Mouse (Mus musculus) liver, embryonic 13.5 days (tissue): ENCODE results near the gene Dcaf15. TPM values are rescaled to one million over a fixed set of nuclear protein-coding genes. Genes with fewer than 3 reads are reported as not detected.

Experiments
- ATAC-seq: fragments of 200-750 bp; cut with Nextera tagmentation; 2 replicates; pipeline ENCODE4 v1.8.0; 2017; ENCODE audit warnings: low read depth, mild to moderate bottlenecking, moderate number of reproducible peaks, moderate library complexity
- DNase-seq: peaks from one replicate; pipeline ENCODE4 v3.0.0; 2022
- H3K27ac ChIP-seq: fragments of 300-500 bp; sonication (generic); 2 replicates; pipeline ENCODE4 v1.5.1; 2015; ENCODE audit warnings: moderate library complexity, mild to moderate bottlenecking, inconsistent platforms
- H3K27me3 ChIP-seq: fragments of 300-500 bp; sonication (generic); 2 replicates; pipeline ENCODE4 v1.6.1; 2015; ENCODE audit warnings: mild to moderate bottlenecking, inconsistent platforms
- H3K36me3 ChIP-seq: fragments of 300-500 bp; sonication (generic); 2 replicates; pipeline ENCODE4 v1.6.1; 2015; ENCODE audit warnings: mild to moderate bottlenecking, inconsistent platforms
- H3K4me1 ChIP-seq: fragments of 300-500 bp; sonication (generic); replicated peaks from 2 replicates; pipeline ENCODE4 v1.6.1; 2015; ENCODE audit warnings: inconsistent platforms
- H3K4me2 ChIP-seq: fragments of 300-500 bp; sonication (generic); 2 replicates; pipeline ENCODE4 v1.6.1; 2015; ENCODE audit warnings: inconsistent platforms, mild to moderate bottlenecking, moderate library complexity
- H3K4me3 ChIP-seq: fragments of 300-500 bp; sonication (generic); replicated peaks from 2 replicates; pipeline ENCODE4 v1.5.1; 2015; ENCODE audit warnings: mild to moderate bottlenecking, inconsistent platforms
- H3K9ac ChIP-seq: fragments of 300-500 bp; sonication (generic); 2 replicates; pipeline ENCODE4 v1.6.1; 2015; ENCODE audit warnings: mild to moderate bottlenecking, inconsistent platforms
- H3K9me3 ChIP-seq: fragments of 300-500 bp; sonication (generic); replicated peaks from 2 replicates; pipeline ENCODE4 v1.6.1; 2016; ENCODE audit warnings: inconsistent platforms
- WGBS: fragments of 180-500 bp; shearing (Covaris S2); methylation state at CpG from one replicate; pipeline ENCODE4 v1.1.7; 2015; ENCODE audit not compliant: insufficient replicate concordance; 5-methylcytosine and 5-hydroxymethylcytosine counted together
- polyA plus RNA-seq: library from polyadenylated mRNA; unstranded; fragments of >200 nt; fragmentation: Nextera tagmentation; extraction: Ambion mirVana; gene quantifications from 2 replicates; pipeline ENCODE4 v1.2.1, GENCODE M21; 2015

Dcaf15 gene
- polyA plus RNA-seq, 1 experiment from 2014 or later, result 4.3 TPM

DNA sequence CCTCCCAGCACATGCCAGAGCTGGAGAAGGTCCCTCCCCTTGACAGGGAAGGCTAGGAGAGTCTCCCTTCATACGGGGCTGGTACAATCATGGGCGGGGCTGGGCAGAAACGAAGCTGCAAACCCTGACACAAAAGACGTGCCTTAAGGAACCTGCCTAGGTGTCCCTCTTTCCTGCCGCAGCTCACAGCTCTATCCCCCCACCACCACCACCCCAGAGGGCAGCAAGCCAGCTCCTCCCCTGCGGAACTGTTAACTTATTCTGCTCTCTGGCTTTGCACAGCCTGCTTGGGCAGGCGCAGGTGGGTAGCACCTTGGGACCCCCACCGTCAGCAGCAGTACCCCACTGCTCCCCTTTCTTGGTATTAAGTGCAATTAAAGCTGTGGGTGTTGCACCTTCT is 8.5 kb downstream of the Dcaf15 start:
- Histone ChIP-seq H3K9ac (no peak overlapping the region), H3K27ac (no peak overlapping the region), H3K4me3 (no peak overlapping the region), H3K4me1 (no peaks in the 10 kb centered on the region), H3K36me3 (peaks cover 81% of the 10 kb centered on the region), H3K9me3 (no peaks in the 10 kb centered on the region), H3K4me2 (no peak overlapping the region), H3K27me3 (no peaks in the 10 kb centered on the region)
- 64% methylated on average over 8 of the region's 8 CpGs for WGBS
- no peak for DNase-seq
- ATAC-seq, result no peak

DNA sequence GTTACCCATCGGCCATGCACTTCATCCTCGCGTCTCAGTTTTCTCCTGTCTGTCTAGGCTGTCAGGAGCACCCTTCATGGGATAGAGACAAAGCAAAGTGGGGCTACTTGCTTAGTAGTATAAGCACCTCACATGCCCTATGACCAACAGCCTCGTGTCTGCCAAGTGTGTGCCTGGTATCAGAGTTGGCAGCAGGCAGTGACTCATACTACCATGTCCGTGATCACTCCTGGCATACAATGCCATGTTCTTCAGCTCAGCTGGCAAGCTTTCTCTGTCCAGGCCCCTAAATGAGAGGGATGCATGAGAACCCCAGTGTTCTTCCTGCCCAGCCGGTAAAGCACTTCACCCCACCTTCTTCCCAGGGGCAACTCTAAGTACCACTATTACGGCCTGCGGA is 14.0 kb downstream of the Dcaf15 start:
- no peak overlapping the region for H3K4me2 ChIP-seq
- WGBS, result 83% methylated on average over 8 of the region's 8 CpGs
- DNase-seq (no peak), ATAC-seq (no peak)
- no peak overlapping the region for H3K4me3 ChIP-seq
- H3K4me1 ChIP-seq, result no peaks in the 10 kb centered on the region
- H3K27me3 ChIP-seq, result no peaks in the 10 kb centered on the region
- no peak overlapping the region for H3K9ac ChIP-seq
- no peaks in the 10 kb centered on the region for H3K9me3 ChIP-seq
- H3K36me3 ChIP-seq, result peaks cover 64% of the 10 kb centered on the region
- H3K27ac ChIP-seq, result no peak overlapping the region

DNA sequence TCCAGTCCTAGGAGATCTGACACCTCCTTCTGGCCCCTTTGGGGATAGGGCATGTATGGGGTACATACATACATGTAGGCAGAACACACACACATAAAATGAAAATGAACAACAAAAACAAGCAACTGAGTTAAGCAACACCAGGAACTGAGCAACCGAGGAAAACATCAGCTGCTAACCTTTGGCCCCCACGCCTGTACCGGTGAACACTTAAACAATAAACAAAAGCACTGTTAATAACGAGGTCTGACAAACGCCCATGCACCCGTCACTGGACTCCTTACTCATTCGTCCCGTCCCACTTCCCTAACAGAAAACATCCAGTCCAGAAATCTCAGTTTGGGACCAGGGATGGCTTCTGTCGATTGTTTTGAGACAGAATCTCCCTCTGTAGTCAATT is 15.3 kb downstream of the Dcaf15 start:
- H3K9ac ChIP-seq, result no peak overlapping the region

DNA sequence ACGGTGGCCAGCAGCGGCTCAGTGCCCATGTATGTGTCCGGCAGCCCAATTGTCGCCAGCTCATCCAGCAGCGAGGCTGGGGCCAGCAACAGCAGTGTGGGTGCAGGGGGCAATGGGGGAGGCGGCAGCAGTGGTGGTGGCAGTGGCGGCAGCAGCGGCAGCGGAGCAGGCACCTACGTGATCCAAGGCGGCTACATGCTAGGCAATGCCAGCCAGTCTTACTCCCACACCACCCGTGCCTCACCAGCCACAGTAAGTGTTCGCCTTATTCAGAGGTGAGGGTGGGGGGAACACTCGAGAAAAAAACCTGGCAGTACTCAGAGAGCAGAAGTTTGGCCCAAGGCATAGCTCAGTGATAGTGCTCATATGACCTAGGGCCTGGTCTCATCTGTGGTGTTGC is 16.7 kb downstream of the Dcaf15 start:
- no peak for DNase-seq
- peaks cover 63% of the 10 kb centered on the region for H3K36me3 ChIP-seq
- no peak overlapping the region for H3K4me3 ChIP-seq
- H3K27ac ChIP-seq, result no peak overlapping the region
- H3K9ac ChIP-seq, result no peak overlapping the region
- no peak for ATAC-seq
- WGBS, result 91% methylated on average over 14 of the region's 14 CpGs
- no peaks in the 10 kb centered on the region for H3K27me3 ChIP-seq
- H3K4me2 ChIP-seq, result no peak overlapping the region
- H3K9me3 ChIP-seq, result no peaks in the 10 kb centered on the region
- peaks cover 6% of the 10 kb centered on the region; the same call in 1 of the 2 replicates for H3K4me1 ChIP-seq

More for the DNA sequence above, 15.3 kb downstream of the Dcaf15 start:
- no peaks in the 10 kb centered on the region for H3K27me3 ChIP-seq
- DNase-seq, result no peak
- 73% methylated on average over 9 of the region's 9 CpGs for whole genome bisulfite sequencing
- H3K4me3 ChIP-seq, result no peak overlapping the region
- peaks cover 59% of the 10 kb centered on the region for H3K36me3 ChIP-seq
- no peak overlapping the region for H3K4me2 ChIP-seq
- H3K4me1 ChIP-seq, result peaks cover 4% of the 10 kb centered on the region; the same call in 1 of the 2 replicates
- H3K9me3 ChIP-seq, result no peaks in the 10 kb centered on the region
- ATAC-seq, result no peak
- H3K27ac ChIP-seq, result no peak overlapping the region

DNA sequence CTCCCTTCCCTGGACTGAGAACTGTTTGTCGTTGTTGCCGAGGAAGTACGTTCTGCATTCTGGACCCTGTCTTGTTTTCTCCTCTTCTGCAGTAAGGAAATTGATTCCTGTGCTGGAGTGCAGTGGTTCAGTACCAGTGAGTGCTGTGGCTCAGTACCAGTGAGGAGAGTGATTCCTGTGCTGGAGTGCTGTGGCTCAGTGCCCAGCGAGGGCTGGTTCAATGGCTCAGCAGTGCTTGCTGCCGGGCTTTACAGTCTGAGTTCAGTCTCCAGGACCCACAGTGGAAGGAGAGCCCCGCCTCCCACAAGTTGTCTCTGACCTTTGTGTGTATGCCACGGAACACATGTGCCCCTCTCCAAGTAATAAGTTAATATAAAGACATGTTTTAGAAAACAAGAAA is 17.4 kb downstream of the Dcaf15 start:
- ATAC-seq (no peak), DNase-seq (no peak)
- Histone ChIP-seq H3K4me3 (no peak overlapping the region), H3K36me3 (peaks cover 63% of the 10 kb centered on the region), H3K9me3 (no peaks in the 10 kb centered on the region), H3K27ac (no peak overlapping the region), H3K27me3 (no peaks in the 10 kb centered on the region), H3K9ac (no peak overlapping the region), H3K4me2 (no peak overlapping the region), H3K4me1 (peaks cover 8% of the 10 kb centered on the region; the same call in 1 of the 2 replicates)
- 80% methylated on average over 7 of the region's 7 CpGs for WGBS

DNA sequence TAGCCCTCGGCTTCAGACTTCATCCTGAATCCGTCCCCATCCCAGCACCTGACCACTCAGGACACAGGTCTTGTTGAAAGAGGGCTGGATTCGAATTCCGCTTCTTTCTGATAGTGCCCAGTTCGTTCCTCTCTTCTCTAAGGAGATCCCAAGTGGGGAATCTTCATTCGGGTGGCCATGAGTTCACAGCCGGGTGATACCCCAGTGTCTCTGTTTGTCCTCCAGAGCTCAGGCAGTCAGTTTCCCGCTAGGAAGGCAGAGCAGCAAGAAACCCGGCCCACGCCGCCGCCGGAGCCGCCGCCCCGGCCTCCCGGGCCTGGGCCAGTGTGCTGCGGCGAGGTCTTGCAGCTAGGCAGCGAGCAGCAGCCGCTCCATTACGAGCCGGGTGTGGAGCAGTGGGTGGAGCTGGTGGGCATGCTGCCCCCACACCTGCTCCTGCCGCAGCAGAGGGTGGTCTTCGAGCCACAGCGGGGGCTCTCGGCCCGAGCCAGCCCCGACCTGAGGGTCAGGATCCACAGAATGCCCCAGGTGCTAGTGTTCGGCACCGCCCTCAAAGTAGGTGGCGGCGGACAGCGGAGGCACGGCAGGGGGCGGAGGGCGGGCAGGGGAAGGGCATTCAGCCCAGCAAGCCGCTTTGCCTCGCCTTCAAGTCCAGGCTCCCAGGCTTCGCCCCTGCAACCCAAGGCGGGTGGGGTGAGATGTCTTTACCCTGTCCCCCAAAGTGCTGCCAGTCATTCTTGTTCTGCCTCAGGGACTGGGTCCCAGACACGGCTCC is 20.0 kb downstream of the Dcaf15 start:
- 78% methylated on average over 42 of the region's 42 CpGs for whole genome bisulfite sequencing
- Histone ChIP-seq H3K4me3 (no peak overlapping the region), H3K4me2 (peak overlapping the region; percentile 14; the same call in 1 of the 2 replicates), H3K36me3 (peaks cover 66% of the 10 kb centered on the region), H3K9me3 (no peaks in the 10 kb centered on the region), H3K9ac (no peak overlapping the region), H3K4me1 (peaks cover 9% of the 10 kb centered on the region; the same call in 1 of the 2 replicates), H3K27me3 (no peaks in the 10 kb centered on the region), H3K27ac (no peak overlapping the region)
- DNase-seq (no peak), ATAC-seq (no peak)

DNA sequence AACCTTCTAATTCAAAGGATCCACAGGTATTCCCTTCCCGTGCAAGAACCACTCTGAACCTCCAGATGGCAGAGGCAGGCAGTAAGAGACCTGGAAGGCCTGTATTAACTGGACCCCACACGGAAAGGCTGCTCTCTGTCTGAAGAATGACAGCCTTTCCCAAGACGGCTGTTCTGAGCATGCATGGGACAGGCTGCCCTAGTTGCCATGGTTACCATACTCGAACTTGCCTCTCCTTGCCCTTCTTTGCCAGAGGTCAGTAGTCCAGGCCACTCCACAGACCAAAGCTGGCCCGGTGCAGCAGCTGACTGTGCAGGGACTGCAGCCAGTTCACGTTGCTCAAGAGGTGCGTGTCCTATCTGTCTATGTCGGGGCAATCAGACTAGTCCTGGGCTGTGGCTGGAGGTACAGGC is 20.7 kb downstream of the Dcaf15 start:
- Histone ChIP-seq H3K27me3 (no peaks in the 10 kb centered on the region), H3K9me3 (no peaks in the 10 kb centered on the region), H3K27ac (no peak overlapping the region), H3K4me2 (no peak overlapping the region), H3K9ac (no peak overlapping the region), H3K36me3 (peaks cover 66% of the 10 kb centered on the region), H3K4me1 (peaks cover 9% of the 10 kb centered on the region; the same call in 1 of the 2 replicates), H3K4me3 (no peak overlapping the region)
- DNase-seq (no peak), ATAC-seq (peak; percentile 39)
- 72% methylated on average over 8 of the region's 8 CpGs for WGBS

DNA sequence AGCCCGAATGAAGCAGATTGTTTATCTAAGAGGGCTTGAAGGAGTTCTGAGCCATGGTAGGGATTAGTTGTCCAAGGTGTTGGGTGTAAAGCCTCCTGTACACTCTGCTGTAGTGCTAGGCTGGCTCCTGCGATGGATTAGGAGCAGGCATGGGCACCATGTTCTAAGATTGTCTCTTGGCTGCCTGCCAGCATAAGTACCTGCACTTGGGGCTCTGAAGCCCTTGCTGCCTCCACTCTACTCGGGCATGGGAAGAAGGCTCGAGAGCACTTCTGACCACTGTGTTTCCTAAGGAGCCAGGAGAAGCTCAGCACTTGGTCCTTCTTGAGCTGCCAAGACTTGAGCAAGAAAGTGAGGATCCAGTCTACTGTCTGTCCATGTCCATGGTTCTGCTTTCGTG is 25.4 kb downstream of the Dcaf15 start:
- Histone ChIP-seq H3K36me3 (peaks cover 49% of the 10 kb centered on the region), H3K4me3 (no peak overlapping the region), H3K27me3 (no peaks in the 10 kb centered on the region), H3K27ac (no peak overlapping the region), H3K9ac (no peak overlapping the region), H3K4me1 (peaks cover 8% of the 10 kb centered on the region; the same call in 1 of the 2 replicates), H3K9me3 (no peaks in the 10 kb centered on the region), H3K4me2 (no peak overlapping the region)
- WGBS, result 69% methylated on average over 5 of the region's 5 CpGs
- DNase-seq, result no peak
- no peak for ATAC-seq

DNA sequence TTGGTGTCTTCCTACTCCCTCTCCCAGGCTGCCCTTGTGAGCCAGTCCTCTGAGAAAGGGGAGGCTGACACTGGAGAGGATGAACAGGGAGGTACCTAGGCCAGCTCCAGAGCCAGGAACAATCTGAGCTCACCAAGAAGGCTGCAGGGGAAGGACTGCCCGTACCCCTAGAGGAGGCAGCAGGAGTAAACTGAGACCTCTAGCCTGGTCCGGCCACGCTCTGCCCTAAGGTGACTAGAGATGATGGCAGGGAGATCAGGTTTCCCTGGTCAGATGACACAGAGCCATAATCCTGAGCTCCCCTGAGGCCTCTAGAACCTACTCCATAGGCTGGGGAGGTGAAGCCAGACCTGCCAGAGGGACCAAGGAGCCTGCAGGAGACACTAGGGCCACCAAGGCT is 27.7 kb downstream of the Dcaf15 start:
- no peak for DNase-seq
- Histone ChIP-seq H3K27me3 (no peaks in the 10 kb centered on the region), H3K4me1 (peaks cover 12% of the 10 kb centered on the region), H3K36me3 (peaks cover 26% of the 10 kb centered on the region), H3K4me2 (no peak overlapping the region), H3K4me3 (no peak overlapping the region), H3K27ac (no peak overlapping the region), H3K9ac (no peak overlapping the region), H3K9me3 (no peaks in the 10 kb centered on the region)
- ATAC-seq, result no peak
- 87% methylated on average over 3 of the region's 3 CpGs for WGBS

DNA sequence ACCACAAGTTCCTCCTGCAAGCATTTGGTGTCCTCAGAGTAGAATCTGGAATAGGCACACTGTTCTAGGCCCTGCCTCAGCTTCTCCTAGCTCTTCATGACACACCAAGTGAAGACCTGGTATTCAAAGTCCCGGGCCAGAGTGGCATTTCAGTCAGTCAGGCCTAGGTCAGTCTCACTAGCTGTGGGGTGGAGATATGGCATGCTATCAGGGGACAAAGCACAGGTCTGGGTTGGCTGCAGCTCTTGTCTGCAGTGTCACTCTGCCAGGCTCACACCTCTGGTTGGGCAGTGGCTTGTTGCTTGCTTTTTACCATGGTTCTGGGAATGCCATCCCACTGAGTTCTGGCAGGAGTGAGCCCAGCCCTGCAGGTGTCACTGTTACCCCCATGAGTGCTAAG is 28.2 kb downstream of the Dcaf15 start:
- H3K27ac ChIP-seq, result no peak overlapping the region
- 36% methylated on average over 1 of the region's 1 CpGs for WGBS
- no peaks in the 10 kb centered on the region for H3K27me3 ChIP-seq
- no peak overlapping the region for H3K9ac ChIP-seq
- DNase-seq (no peak), ATAC-seq (no peak)
- H3K4me1 ChIP-seq, result peaks cover 15% of the 10 kb centered on the region
- H3K36me3 ChIP-seq, result peaks cover 24% of the 10 kb centered on the region
- no peak overlapping the region for H3K4me2 ChIP-seq
- no peaks in the 10 kb centered on the region for H3K9me3 ChIP-seq
- H3K4me3 ChIP-seq, result no peak overlapping the region

DNA sequence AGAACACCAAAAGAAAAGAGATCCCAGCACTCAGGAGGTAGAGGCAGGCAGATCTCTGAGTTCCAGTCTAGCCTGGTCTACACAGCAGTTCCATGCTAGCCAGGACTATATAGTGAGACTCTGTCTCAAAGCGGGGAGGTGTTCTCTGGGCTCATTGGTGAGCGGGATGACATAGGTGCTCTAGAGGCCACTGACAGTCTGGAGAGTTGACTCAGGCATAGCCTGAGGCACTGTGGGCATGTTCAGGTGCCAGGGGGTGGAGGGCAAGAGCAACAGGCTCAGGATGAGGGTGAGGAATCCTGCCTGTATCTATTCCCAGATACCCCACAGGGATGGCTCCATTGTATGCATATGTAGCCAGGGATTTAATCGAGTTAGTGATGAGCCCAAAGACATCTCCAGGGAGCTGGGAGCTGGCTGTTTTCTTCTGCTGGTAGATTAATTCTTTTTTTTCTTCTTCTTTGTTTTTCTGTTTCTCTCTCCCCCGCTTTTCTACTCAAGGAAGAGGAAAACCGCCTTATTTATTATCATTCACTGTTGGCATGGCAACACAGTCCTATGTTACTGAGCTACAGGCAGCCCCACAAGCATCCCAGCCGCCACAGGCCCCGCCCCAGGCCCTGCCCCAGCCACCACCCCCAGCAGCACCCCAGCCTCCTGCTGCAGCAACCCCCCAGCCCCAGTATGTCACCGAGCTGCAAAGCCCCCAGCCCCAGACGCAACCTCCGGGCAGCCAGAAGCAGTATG is 31.2 kb downstream of the Dcaf15 start:
- Histone ChIP-seq H3K4me2 (no peak overlapping the region), H3K27me3 (no peaks in the 10 kb centered on the region), H3K4me1 (peaks cover 45% of the 10 kb centered on the region), H3K9me3 (no peaks in the 10 kb centered on the region), H3K27ac (no peak overlapping the region), H3K9ac (no peak overlapping the region), H3K36me3 (peaks cover 3% of the 10 kb centered on the region; the same call in 1 of the 2 replicates), H3K4me3 (no peak overlapping the region)
- no peak for ATAC-seq
- WGBS, result 59% methylated on average over 10 of the region's 10 CpGs
- DNase-seq, result no peak
